Comparison of ENCODE assay signal across 8 mouse cellular contexts in genomic region chr5:74092481-74092832, GRCm38 (mm10). TPM values are rescaled to one million over a fixed set of nuclear protein-coding genes. Genes with fewer than 3 reads are reported as not detected.
A peak's percentile ranks its signal among the peaks of the same experiment; 100 is the strongest.
DNase-seq lines count a peak whose midpoint lies in the region; ATAC-seq and TF ChIP-seq lines count a peak whose summit lies in the region.

No protein-coding gene starts in this region.

- peak overlapping the region; percentile 51; the same call in 1 of the 2 replicates for H3K9ac ChIP-seq in liver, adult 2 months (ENCODE audit: low read depth, low read length)
- H3K9ac ChIP-seq in intestine, postnatal 0 days (ENCODE audit: low read depth, low read length) = 0 out of 2 replicates have a peak overlapping the region, but pooled peaks have one; percentile 92
- no peak overlapping the region for H3K9ac ChIP-seq in neural tube, embryonic 12.5 days

- H3K4me2 ChIP-seq in intestine, postnatal 0 days (replicated peaks; ENCODE audit: low read depth) = peak overlapping the region; percentile 78
- peak overlapping the region; percentile 82 for H3K4me2 ChIP-seq in neural tube, embryonic 12.5 days (replicated peaks)

- no peak for TF ChIP-seq POLR2A in liver, adult 2 months (IDR thresholded peaks at IDR 0.05; ENCODE audit: extremely low read depth, insufficient read depth, low read length)
- no peak for TF ChIP-seq POLR2A in embryonic fibroblast, embryonic 13.5 days (IDR thresholded peaks at IDR 0.05; ENCODE audit: low read depth, low read length)

- TF ChIP-seq CTCF in liver, adult 2 months (IDR thresholded peaks at IDR 0.05; ENCODE audit: low read depth, low read length) = no peak
- no peak for TF ChIP-seq CTCF in embryonic fibroblast, embryonic 13.5 days (IDR thresholded peaks at IDR 0.05; ENCODE audit: borderline replicate concordance, insufficient read depth, low read length)
- TF ChIP-seq CTCF in intestine, postnatal 0 days (IDR thresholded peaks at IDR 0.05; ENCODE audit: low read depth) = no peak

- H3K4me3 ChIP-seq in liver, adult 2 months (ENCODE audit: insufficient read depth, low read depth, low read length) = no peak overlapping the region; the same call in 1 of the 2 replicates
- peak overlapping the region; percentile 31 for H3K4me3 ChIP-seq in embryonic fibroblast, embryonic 13.5 days (ENCODE audit: insufficient read depth, low read length)
- H3K4me3 ChIP-seq in intestine, postnatal 0 days (ENCODE audit: low read depth, low read length) = peak overlapping the region; percentile 87
- peak overlapping the region; percentile 95 for H3K4me3 ChIP-seq in neural tube, embryonic 12.5 days

- no peaks in the 10 kb centered on the region for H3K9me3 ChIP-seq in intestine, postnatal 0 days (ENCODE audit: control insufficient read depth)
- no peaks in the 10 kb centered on the region for H3K9me3 ChIP-seq in neural tube, embryonic 12.5 days

- WGBS in liver, adult 2 months = 44% methylated on average over 4 of the region's 4 CpGs
- WGBS in intestine, postnatal 0 days = 42% methylated on average over 4 of the region's 4 CpGs
- 51% methylated on average over 4 of the region's 4 CpGs for WGBS in neural tube, embryonic 12.5 days

- H3K4me1 ChIP-seq in liver, adult 2 months (ENCODE audit: control insufficient read depth, insufficient read depth, low read length) = peaks cover 3% of the 10 kb centered on the region; the same call in 1 of the 2 replicates
- no peaks in the 10 kb centered on the region; the same call in 1 of the 2 replicates for H3K4me1 ChIP-seq in embryonic fibroblast, embryonic 13.5 days (ENCODE audit: control insufficient read depth, insufficient read depth, low read length)
- no peaks in the 10 kb centered on the region for H3K4me1 ChIP-seq in intestine, postnatal 0 days (replicated peaks; ENCODE audit: control insufficient read depth, insufficient read depth, low read length)
- H3K4me1 ChIP-seq in neural tube, embryonic 12.5 days = peaks cover 14% of the 10 kb centered on the region

- ATAC-seq in intestine, postnatal 0 days = peak; percentile 3; the same call in 1 of the 2 replicates
- no peak; the same call in 1 of the 2 replicates for ATAC-seq in neural tube, embryonic 12.5 days (ENCODE audit: low FRiP score, low read depth)

- H3K79me2 ChIP-seq in liver, adult 2 months (ENCODE audit: control insufficient read depth, insufficient read depth, low read length) = no peaks in the 10 kb centered on the region

- peak overlapping the region; percentile 43 for H3K27ac ChIP-seq in liver, adult 2 months (replicated peaks; ENCODE audit: insufficient read depth, low read depth, low read length)
- no peak overlapping the region for H3K27ac ChIP-seq in embryonic fibroblast, embryonic 13.5 days (ENCODE audit: insufficient read depth, low read length)
- H3K27ac ChIP-seq in intestine, postnatal 0 days (ENCODE audit: low read depth, low read length) = peak overlapping the region; percentile 86
- no peak overlapping the region for H3K27ac ChIP-seq in neural tube, embryonic 12.5 days

- peaks cover 9% of the 10 kb centered on the region; the same call in 1 of the 2 replicates for H3K36me3 ChIP-seq in liver, adult 2 months (ENCODE audit: control insufficient read depth, insufficient read depth, low read length)
- no peaks in the 10 kb centered on the region for H3K36me3 ChIP-seq in intestine, postnatal 0 days (ENCODE audit: control insufficient read depth, insufficient read depth)
- H3K36me3 ChIP-seq in neural tube, embryonic 12.5 days = peaks cover 18% of the 10 kb centered on the region

- no peaks in the 10 kb centered on the region for H3K27me3 ChIP-seq in liver, adult 2 months (ENCODE audit: control insufficient read depth, insufficient read depth, low read length)
- no peaks in the 10 kb centered on the region for H3K27me3 ChIP-seq in intestine, postnatal 0 days (replicated peaks; ENCODE audit: control insufficient read depth, insufficient read depth, low read length)
- H3K27me3 ChIP-seq in neural tube, embryonic 12.5 days (replicated peaks) = no peaks in the 10 kb centered on the region

- no peak for DNase-seq in liver, adult 2 months (ENCODE audit: extremely low read depth, low read depth, low spot score)
- DNase-seq in liver = no peak
- DNase-seq in frontal cortex, adult 2 months (ENCODE audit: extremely low spot score in 1 of 2, low spot score in 1 of 2) = no peak
- DNase-seq in gastrocnemius, adult 8-10 months (ENCODE audit: low spot score in 2 of 2) = no peak
- no peak for DNase-seq in layer of hippocampus, postnatal 10 days (ENCODE audit: low spot score in 2 of 2)

RNA-seq across cellular contexts. Expression of gene Usp46, which starts 24.2 kb away (rescaled TPM):
- 5.4 and 5.8 TPM in 2 replicates for total RNA-seq in liver, adult 2 months (2014; rRNA removed)
- polyA plus RNA-seq in liver, adult 2 months (2012; rRNA removed) = 3.0 and 3.8 TPM in 2 replicates
- 28.3 and 30.6 TPM in 2 replicates for polyA plus RNA-seq in embryonic fibroblast, embryonic 13.5 days (2011; ENCODE audit: insufficient read length, low read depth, missing spikeins)
- 6.3 and 6.6 TPM in 2 replicates for polyA plus RNA-seq in intestine, postnatal 0 days (2015; fragmentation: Nextera tagmentation; extraction: Ambion mirVana)
- polyA plus RNA-seq in neural tube, embryonic 12.5 days (2016; fragmentation: Nextera tagmentation; extraction: Ambion mirVana) = 27.1 and 27.8 TPM in 2 replicates
- polyA plus RNA-seq in frontal cortex, adult 2 months (2012; rRNA removed) = 77.2 and 80.6 TPM in 2 replicates
- total RNA-seq in gastrocnemius, adult 8-10 months (2022) = 10 to 100 TPM; 10.0 to 20.5 (median 14.1) TPM
- total RNA-seq in layer of hippocampus, postnatal 10 days (2021) = 100 to 1,000 TPM; 109 to 136 TPM

Comparison
In these comparisons a context has a peak if more than half of its experiments do, and no peak if none do; other contexts are left out.
1. H3K27ac ChIP-seq: peak in liver, adult 2 months (single experiment) and intestine, postnatal 0 days (single experiment); none in embryonic fibroblast, embryonic 13.5 days (single experiment) and neural tube, embryonic 12.5 days (single experiment).